Mouse (Mus musculus) MN1 (cell line): ENCODE measurements around the gene Kcna6.

Experiments used
- DNase-seq: peaks from one replicate; pipeline ENCODE4 v3.0.0-alpha.2; 2016; ENCODE audit warnings: low spot score

The Kcna6 gene

GRCm38 (mm10) chr6:126740211-126741142 lies at the start of gene Kcna6:
Gene Kcna6, minus strand, starts transcription at chr6:126740674.
- DNase-seq, result no peak

- no peak for DNase-seq
Observed at GRCm38 (mm10) chr6:126788863-126789262, 48.4 kb upstream of the Kcna6 start.

DNA sequence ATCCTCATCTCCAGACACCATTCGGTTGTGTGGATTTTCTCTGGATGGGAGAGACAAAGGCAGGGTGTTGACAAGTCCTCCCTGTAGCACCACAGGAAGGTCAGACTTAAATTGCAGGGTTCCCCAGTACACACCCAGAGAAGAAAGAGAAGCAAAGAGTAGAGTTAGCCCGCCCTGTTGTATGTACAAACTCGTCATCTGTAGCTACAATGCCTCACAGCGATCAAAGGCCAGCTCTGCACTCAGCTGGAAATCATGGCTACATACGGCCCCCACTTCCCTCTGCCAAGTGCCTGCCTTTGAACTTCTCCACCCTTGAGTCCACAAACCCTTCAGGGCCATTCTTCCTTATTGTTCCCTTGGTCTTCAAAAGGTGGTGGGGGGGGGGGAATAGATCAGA lies 43.7 kb upstream of the Kcna6 start:
- no peak for DNase-seq

GRCm38 (mm10) chr6:126783651-126784066 lies 43.2 kb upstream of the Kcna6 start:
- DNase-seq, result no peak

DNA sequence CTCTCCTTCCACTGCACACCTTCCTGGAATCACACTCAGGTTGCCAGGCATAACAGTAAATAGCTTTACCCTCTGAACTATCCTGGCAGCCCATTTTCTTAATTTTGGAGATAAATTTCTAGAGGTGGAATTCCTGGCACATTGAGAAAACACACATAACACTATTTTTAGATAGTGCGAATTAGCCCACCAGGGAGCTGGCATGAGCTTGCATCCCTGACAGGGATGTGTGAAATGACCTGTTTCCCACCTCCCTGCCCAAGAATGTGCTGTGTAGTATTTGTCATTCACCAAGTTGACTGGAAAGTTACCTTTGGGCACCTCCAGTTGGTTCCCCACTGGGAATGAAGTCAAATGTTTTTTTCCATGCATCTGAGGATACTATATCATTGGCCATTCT lies 42.6 kb upstream of the Kcna6 start:
- no peak for DNase-seq

- DNase-seq, result no peak
Observed at GRCm38 (mm10) chr6:126777889-126778288, 37.4 kb upstream of the Kcna6 start.

- no peak for DNase-seq
Observed at GRCm38 (mm10) chr6:126773873-126774272, 33.4 kb upstream of the Kcna6 start.

DNA sequence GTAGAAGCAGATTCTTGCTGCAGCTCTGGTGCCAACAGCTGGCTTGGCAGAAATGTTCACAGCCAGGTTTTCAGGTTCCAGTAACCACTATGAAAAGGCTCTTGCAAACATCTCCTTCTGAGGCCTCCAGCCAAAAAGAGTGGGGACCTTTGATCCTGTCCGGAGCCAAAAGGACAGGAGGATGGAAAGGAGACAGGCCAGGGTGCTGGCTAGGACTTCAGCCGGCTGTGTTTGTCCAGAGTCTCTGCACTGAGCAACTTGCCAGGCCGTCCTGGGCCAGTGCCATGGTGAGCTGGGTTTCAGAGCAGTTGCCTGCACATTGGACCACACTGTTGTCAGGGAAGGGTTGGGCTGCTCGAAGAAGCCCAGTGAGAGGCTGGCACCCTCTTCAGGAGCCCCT lies 31.9 kb upstream of the Kcna6 start:
- DNase-seq, result no peak

- DNase-seq, result no peak
Observed at GRCm38 (mm10) chr6:126770146-126770731, 29.8 kb upstream of the Kcna6 start.

DNA sequence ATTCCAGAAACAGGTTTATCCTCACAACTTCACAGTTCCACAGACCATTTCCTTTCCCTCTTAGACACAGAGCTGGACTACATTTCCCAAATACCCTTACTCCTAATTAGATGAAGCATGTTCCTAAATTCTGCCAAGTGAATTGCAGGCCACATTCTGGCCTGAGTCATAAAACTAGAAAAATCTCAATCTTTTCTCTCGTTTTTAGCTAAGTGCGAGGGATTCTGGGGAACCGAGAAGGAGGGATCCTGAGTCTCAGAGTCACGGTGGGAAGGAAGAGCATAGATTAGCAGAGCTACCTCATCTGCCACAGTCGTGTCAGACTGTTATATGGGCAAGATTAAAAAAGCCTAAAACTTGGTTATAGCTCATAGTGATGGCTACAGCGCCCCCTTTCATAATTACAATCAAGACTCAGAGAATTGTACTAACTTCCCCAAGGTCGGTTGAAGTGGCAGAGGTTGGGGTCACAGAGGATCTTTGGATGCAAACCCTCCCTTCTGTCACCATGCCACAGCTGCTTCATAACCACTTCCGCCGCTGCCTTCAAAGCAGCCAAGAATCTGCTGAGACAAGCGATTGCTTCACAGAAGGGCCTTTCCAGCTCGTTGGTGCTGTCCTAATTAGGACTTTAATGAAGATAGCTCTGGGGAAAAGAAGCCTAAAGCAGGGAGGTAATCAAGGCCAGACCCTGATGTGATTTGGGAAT lies 28.6 kb upstream of the Kcna6 start:
- no peak for DNase-seq

DNA sequence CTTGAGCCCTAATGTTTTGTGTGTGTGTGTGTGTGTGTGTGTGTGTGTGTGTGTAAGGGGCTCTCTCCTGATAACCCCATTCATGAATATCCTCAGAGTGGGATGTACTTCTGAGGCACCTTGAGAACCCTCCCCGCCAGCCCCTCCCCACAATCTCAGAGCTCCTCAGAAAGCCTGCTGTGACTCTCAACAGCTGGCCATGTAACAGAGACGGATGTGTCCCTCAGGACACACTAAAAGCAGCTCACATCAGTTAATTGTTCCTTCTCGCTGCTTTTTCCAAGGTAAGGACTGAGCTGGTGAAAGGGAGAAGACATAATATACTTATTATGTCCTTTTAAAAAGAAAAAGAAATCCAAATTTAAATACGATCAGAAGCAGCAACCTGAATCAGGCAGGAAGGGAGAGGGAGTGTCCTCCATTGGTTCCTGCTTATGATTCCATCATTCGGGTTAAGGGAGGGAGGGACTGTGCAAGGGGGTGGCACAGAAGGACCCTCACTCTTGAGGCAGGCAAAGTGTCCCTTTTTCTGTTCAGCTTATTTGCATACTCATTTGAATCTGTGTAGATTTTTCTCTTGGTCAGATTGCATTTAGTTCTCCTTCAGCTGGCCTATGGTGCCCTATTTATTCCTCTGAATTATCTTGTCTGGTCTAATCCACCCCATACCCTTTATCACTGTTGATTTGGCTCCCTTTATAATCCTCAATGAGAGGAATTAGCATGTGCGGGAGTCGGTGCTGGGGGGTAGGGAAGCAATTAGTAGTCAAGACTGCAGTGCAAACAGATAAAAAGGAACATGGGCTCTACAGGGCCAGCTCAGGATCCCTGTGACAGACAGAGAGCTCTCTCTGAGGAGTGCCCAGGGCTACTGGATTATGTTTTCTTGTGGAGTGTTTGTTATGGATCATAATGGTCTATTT lies 27.4 kb upstream of the Kcna6 start:
- no peak for DNase-seq

DNA sequence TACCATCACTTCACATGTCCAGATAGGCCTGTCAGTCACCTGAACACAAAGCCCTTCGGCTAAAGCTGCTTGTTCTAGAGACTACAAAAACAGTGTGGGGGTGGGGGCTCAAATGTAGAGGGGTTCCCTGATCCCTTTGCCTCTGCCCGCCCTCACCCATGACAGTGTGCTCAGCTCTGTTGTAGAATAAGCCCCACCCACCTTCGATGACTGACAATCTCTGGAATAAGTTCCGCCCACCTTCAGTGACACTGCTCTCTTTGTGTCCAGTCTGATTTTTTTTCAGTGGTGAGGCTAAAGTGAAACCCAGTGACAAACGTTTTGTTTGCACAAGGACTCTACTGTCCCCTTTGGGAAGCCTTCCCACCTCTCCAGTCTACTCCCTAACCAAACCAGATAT lies 26.1 kb upstream of the Kcna6 start:
- DNase-seq, result no peak

DNA sequence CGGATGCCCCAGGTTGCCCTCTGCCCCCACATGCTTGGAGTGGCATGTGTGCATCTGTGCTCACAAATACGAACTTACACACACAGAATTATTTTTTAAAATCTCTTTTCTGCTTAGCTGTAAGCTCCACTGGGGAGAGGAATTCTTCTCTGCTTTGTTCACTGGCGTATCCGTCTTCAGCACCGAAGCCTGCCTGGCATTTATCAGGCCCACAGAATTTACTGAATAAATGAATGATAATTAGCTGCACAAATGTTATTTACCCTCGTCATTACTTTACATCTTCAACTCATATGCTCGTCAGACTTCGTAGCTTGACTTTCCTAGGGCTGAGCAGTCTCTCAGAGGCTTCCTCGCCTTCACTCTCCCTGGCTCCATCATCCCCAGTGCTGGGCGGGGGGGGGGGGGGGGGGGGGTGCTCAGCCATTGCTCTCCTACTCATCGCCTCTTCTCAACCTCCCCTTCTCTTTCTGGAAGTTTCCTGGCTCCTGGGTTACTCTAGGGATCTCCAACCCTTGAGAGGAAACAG lies 24.2 kb upstream of the Kcna6 start:
- DNase-seq, result no peak

DNA sequence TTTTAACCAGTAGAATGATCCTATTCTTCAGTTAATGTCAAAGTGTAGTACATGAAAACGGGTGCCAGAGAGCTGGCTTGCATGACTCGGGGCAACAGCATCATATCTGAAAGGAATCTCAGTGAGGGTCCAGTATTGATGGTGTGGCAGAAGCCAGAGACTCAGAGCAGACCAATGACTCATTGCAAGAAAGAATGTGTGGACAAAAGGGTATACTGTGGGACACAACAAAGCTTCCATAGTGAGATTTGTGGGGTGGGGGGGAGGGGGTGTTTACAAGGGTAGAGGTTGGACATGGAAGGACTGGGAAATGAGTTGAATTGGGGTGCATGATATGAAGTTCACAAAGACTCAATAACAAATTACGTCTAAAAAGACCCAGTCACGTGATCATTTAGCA lies 20.9 kb upstream of the Kcna6 start:
- no peak for DNase-seq

DNA sequence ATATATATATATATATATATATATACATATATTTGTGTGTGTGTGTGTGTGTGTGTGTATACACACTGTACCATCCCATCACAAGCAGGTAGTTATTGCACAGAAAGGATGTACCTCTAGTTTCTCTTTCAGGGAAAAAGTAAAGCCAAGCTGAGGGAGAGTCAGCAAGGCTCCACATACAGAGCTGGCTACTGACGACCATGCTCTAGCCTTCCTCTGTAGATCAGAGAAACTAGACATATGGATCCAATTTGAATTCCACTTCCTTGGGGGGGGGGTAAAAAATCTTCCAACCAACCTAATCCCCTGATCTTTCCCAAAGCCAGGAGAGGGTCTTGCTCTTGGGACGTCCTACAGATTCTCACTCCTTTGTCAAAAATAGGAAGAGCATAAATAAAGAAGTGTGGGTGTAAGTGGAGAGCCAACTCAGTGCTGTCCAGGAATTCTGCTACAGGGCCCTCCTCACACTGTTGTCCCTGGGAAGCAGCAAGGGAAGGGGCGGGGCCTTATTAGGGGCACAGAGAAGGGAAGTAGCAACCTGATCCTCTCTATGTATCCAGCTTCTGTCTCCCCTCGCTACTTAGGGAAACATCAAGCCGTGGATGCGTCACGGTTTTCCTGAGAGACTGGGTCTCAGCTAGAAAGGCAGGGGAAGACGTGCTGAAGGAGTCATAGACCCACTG lies 15.4 kb upstream of the Kcna6 start:
- DNase-seq, result no peak

- no peak for DNase-seq
Observed at GRCm38 (mm10) chr6:126752520-126752919, 12.0 kb upstream of the Kcna6 start.

DNA sequence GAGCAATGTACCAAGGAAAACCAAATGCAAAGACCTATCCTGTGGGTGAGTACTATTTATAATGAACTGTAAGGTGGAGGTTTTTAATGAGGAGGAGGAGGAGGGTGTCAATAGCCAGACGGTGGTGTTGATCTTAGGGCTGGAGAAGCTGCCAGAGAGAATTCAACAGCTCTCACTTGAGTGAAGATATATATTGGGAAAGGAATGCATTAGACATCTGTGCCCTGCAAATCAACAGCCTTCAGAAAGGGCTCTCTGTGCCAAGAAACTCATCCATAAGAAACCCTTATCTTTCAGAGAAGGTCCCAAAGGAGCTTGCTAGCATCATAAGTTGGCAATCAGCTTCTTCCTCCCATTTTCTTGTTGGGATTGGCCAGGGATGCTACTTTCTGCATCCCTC lies 5.4 kb upstream of the Kcna6 start:
- DNase-seq, result no peak

- no peak for DNase-seq
Observed at GRCm38 (mm10) chr6:126742610-126743009, 2.1 kb upstream of the Kcna6 start.

DNA sequence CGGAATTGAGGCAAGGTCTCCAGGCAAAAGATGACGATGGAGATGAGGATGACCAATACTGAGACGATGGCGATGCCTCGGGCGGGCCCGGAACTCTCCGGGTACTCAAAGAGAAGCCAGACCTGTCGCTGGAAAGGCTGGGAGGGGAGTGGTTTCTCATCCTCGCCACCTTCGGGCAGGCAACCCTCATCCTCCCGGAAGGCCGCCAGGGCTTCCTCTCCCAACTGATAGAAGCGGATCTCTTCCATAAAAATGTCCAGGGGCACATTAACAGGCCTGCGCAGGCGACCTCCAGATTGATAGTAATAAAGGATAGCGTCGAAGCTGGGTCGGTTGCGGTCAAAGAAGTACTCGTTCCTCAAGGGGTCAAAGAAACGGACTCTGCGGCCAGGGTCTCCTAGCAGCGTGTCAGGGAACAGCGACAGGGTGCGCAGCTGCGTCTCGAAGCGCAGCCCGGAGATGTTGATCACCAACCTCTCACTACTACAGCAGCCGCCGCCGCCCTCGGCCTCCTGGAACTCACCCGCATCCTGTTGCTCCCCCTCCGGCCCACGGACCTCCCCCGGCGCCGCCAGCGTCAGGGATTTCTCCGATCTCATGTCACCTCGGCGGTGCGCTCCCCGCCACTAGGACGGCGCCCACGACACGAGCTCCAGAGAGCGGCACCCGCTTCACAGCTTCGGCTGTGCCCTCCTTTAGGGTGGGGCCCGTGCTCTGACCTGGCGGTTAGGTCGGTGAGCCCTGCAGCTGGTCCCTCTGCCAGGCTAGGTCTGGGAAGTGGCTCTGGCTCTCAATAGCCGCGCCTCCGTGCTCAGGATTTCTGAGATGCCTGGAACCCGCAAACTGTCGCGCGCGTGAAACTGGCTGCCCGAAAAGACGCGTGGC lies 906 bp downstream of the Kcna6 start:
- no peak for DNase-seq

GRCm38 (mm10) chr6:126736996-126737395 lies 3.5 kb downstream of the Kcna6 start:
- no peak for DNase-seq
